Mouse (Mus musculus): ENCODE measurements at regions not wholly inside any gene's neighbourhood (a gene's known extent, or its start where the extent isn't known, plus 50 kb on each side); places are given as distances from the start of the nearest gene placed in this dataset.

GRCm38 (mm10) chr14:106190721-106191120 is 84.7 kb downstream of the Trim52 start:
- 61% methylated on average over 4 of the region's 4 CpGs for WGBS (ENCODE audit: insufficient replicate concordance)
- Histone ChIP-seq H3K36me3 (ENCODE audit: control insufficient read depth, insufficient read depth) (no peaks in the 10 kb centered on the region), H3K27me3 (ENCODE audit: control insufficient read depth, insufficient read depth, low read depth, low read length) (no peaks in the 10 kb centered on the region), H3K4me2 (ENCODE audit: low read depth, low read length) (no peak overlapping the region), H3K9ac (ENCODE audit: low read depth, low read length) (no peak overlapping the region), H3K4me3 (ENCODE audit: low read depth, low read length) (no peak overlapping the region), H3K27ac (ENCODE audit: low read length) (no peak overlapping the region), H3K4me1 (ENCODE audit: control insufficient read depth, low read depth, low read length) (no peaks in the 10 kb centered on the region), H3K9me3 (replicated peaks; ENCODE audit: control insufficient read depth, low read length) (no peaks in the 10 kb centered on the region)
- ATAC-seq (ENCODE audit: low read depth): no peak

- H3K4me1 ChIP-seq (ENCODE audit: control insufficient read depth, low read depth, low read length): no peaks in the 10 kb centered on the region
- ATAC-seq (ENCODE audit: low read depth): no peak
- H3K36me3 ChIP-seq (ENCODE audit: control insufficient read depth, insufficient read depth): no peaks in the 10 kb centered on the region
- H3K9ac ChIP-seq (ENCODE audit: low read depth, low read length): no peak overlapping the region
- H3K27me3 ChIP-seq (ENCODE audit: control insufficient read depth, insufficient read depth, low read depth, low read length): no peaks in the 10 kb centered on the region
- WGBS (ENCODE audit: insufficient replicate concordance): 53% methylated on average over 2 of the region's 2 CpGs
- H3K9me3 ChIP-seq (replicated peaks; ENCODE audit: control insufficient read depth, low read length): no peaks in the 10 kb centered on the region
- H3K4me2 ChIP-seq (ENCODE audit: low read depth, low read length): no peak overlapping the region
- H3K27ac ChIP-seq (ENCODE audit: low read length): no peak overlapping the region
- H3K4me3 ChIP-seq (ENCODE audit: low read depth, low read length): no peak overlapping the region
These were observed 87.6 kb downstream of the Trim52 start for GRCm38 (mm10) chr14:106193583-106193982.

- no peak for ATAC-seq (ENCODE audit: low read depth)
- H3K4me3 ChIP-seq (ENCODE audit: low read depth, low read length): no peak overlapping the region
- H3K4me2 ChIP-seq (ENCODE audit: low read depth, low read length): no peak overlapping the region
- H3K9me3 ChIP-seq (replicated peaks; ENCODE audit: control insufficient read depth, low read length): no peaks in the 10 kb centered on the region
- H3K4me1 ChIP-seq (ENCODE audit: control insufficient read depth, low read depth, low read length): no peaks in the 10 kb centered on the region
- no peak overlapping the region for H3K9ac ChIP-seq (ENCODE audit: low read depth, low read length)
- 89% methylated on average over 1 of the region's 1 CpGs for WGBS (ENCODE audit: insufficient replicate concordance)
- H3K27me3 ChIP-seq (ENCODE audit: control insufficient read depth, insufficient read depth, low read depth, low read length): no peaks in the 10 kb centered on the region
- no peaks in the 10 kb centered on the region for H3K36me3 ChIP-seq (ENCODE audit: control insufficient read depth, insufficient read depth)
- no peak overlapping the region for H3K27ac ChIP-seq (ENCODE audit: low read length)
These were observed 88.1 kb downstream of the Trim52 start for GRCm38 (mm10) chr14:106194104-106194503.

GRCm38 (mm10) chr14:106197826-106198225 is 91.8 kb downstream of the Trim52 start:
- no peak overlapping the region for H3K9ac ChIP-seq (ENCODE audit: low read depth, low read length)
- H3K9me3 ChIP-seq (replicated peaks; ENCODE audit: control insufficient read depth, low read length): no peaks in the 10 kb centered on the region
- 63% methylated on average over 1 of the region's 1 CpGs for WGBS (ENCODE audit: insufficient replicate concordance)
- H3K27ac ChIP-seq (ENCODE audit: low read length): no peak overlapping the region
- no peak overlapping the region for H3K4me2 ChIP-seq (ENCODE audit: low read depth, low read length)
- no peak for ATAC-seq (ENCODE audit: low read depth)
- H3K4me1 ChIP-seq (ENCODE audit: control insufficient read depth, low read depth, low read length): no peaks in the 10 kb centered on the region
- no peaks in the 10 kb centered on the region for H3K36me3 ChIP-seq (ENCODE audit: control insufficient read depth, insufficient read depth)
- H3K27me3 ChIP-seq (ENCODE audit: control insufficient read depth, insufficient read depth, low read depth, low read length): no peaks in the 10 kb centered on the region
- H3K4me3 ChIP-seq (ENCODE audit: low read depth, low read length): no peak overlapping the region

GRCm38 (mm10) chr14:106199109-106199508 is 93.1 kb downstream of the Trim52 start:
- 33% methylated on average over 2 of the region's 2 CpGs for WGBS (ENCODE audit: insufficient replicate concordance)
- no peak overlapping the region for H3K4me2 ChIP-seq (ENCODE audit: low read depth, low read length)
- H3K4me3 ChIP-seq (ENCODE audit: low read depth, low read length): no peak overlapping the region
- no peaks in the 10 kb centered on the region for H3K9me3 ChIP-seq (replicated peaks; ENCODE audit: control insufficient read depth, low read length)
- peak; percentile 69 for ATAC-seq (ENCODE audit: low read depth)
- H3K27ac ChIP-seq (ENCODE audit: low read length): no peak overlapping the region
- no peaks in the 10 kb centered on the region for H3K36me3 ChIP-seq (ENCODE audit: control insufficient read depth, insufficient read depth)
- no peaks in the 10 kb centered on the region for H3K4me1 ChIP-seq (ENCODE audit: control insufficient read depth, low read depth, low read length)
- H3K27me3 ChIP-seq (ENCODE audit: control insufficient read depth, insufficient read depth, low read depth, low read length): no peaks in the 10 kb centered on the region
- H3K9ac ChIP-seq (ENCODE audit: low read depth, low read length): no peak overlapping the region

- no peak overlapping the region for H3K4me3 ChIP-seq (ENCODE audit: low read depth, low read length)
- H3K27me3 ChIP-seq (ENCODE audit: control insufficient read depth, insufficient read depth, low read depth, low read length): no peaks in the 10 kb centered on the region
- 41% methylated on average over 1 of the region's 1 CpGs for WGBS (ENCODE audit: insufficient replicate concordance)
- no peak overlapping the region for H3K9ac ChIP-seq (ENCODE audit: low read depth, low read length)
- no peak overlapping the region for H3K4me2 ChIP-seq (ENCODE audit: low read depth, low read length)
- no peaks in the 10 kb centered on the region for H3K4me1 ChIP-seq (ENCODE audit: control insufficient read depth, low read depth, low read length)
- H3K27ac ChIP-seq (ENCODE audit: low read length): no peak overlapping the region
- no peaks in the 10 kb centered on the region for H3K36me3 ChIP-seq (ENCODE audit: control insufficient read depth, insufficient read depth)
- ATAC-seq (ENCODE audit: low read depth): no peak
- no peaks in the 10 kb centered on the region for H3K9me3 ChIP-seq (replicated peaks; ENCODE audit: control insufficient read depth, low read length)
These were observed 93.7 kb downstream of the Trim52 start for GRCm38 (mm10) chr14:106199536-106200319.

GRCm38 (mm10) chr14:106211062-106211461 is 105.1 kb downstream of the Trim52 start:
- no peak for ATAC-seq (ENCODE audit: low read depth)
- Histone ChIP-seq H3K4me1 (ENCODE audit: control insufficient read depth, low read depth, low read length) (no peaks in the 10 kb centered on the region), H3K36me3 (ENCODE audit: control insufficient read depth, insufficient read depth) (no peaks in the 10 kb centered on the region), H3K9ac (ENCODE audit: low read depth, low read length) (no peak overlapping the region), H3K4me3 (ENCODE audit: low read depth, low read length) (no peak overlapping the region), H3K4me2 (ENCODE audit: low read depth, low read length) (no peak overlapping the region), H3K27ac (ENCODE audit: low read length) (no peak overlapping the region), H3K9me3 (replicated peaks; ENCODE audit: control insufficient read depth, low read length) (no peaks in the 10 kb centered on the region), H3K27me3 (ENCODE audit: control insufficient read depth, insufficient read depth, low read depth, low read length) (no peaks in the 10 kb centered on the region)
- 37% methylated on average over 2 of the region's 2 CpGs for WGBS (ENCODE audit: insufficient replicate concordance)

GRCm38 (mm10) chr14:106217681-106218080 is 111.7 kb downstream of the Trim52 start:
- Histone ChIP-seq H3K4me1 (ENCODE audit: control insufficient read depth, low read depth, low read length) (no peaks in the 10 kb centered on the region), H3K9me3 (replicated peaks; ENCODE audit: control insufficient read depth, low read length) (no peaks in the 10 kb centered on the region), H3K27ac (ENCODE audit: low read length) (no peak overlapping the region), H3K4me3 (ENCODE audit: low read depth, low read length) (no peak overlapping the region), H3K9ac (ENCODE audit: low read depth, low read length) (no peak overlapping the region), H3K36me3 (ENCODE audit: control insufficient read depth, insufficient read depth) (no peaks in the 10 kb centered on the region), H3K27me3 (ENCODE audit: control insufficient read depth, insufficient read depth, low read depth, low read length) (no peaks in the 10 kb centered on the region), H3K4me2 (ENCODE audit: low read depth, low read length) (no peak overlapping the region)
- ATAC-seq (ENCODE audit: low read depth): no peak
- WGBS (ENCODE audit: insufficient replicate concordance): 66% methylated on average over 3 of the region's 3 CpGs

- no peak for ATAC-seq (ENCODE audit: low read depth)
- no peaks in the 10 kb centered on the region for H3K27me3 ChIP-seq (ENCODE audit: control insufficient read depth, insufficient read depth, low read depth, low read length)
- WGBS (ENCODE audit: insufficient replicate concordance): 49% methylated on average over 5 of the region's 5 CpGs
- no peak overlapping the region for H3K4me3 ChIP-seq (ENCODE audit: low read depth, low read length)
- H3K9me3 ChIP-seq (replicated peaks; ENCODE audit: control insufficient read depth, low read length): no peaks in the 10 kb centered on the region
- H3K4me1 ChIP-seq (ENCODE audit: control insufficient read depth, low read depth, low read length): no peaks in the 10 kb centered on the region
- no peak overlapping the region for H3K4me2 ChIP-seq (ENCODE audit: low read depth, low read length)
- H3K27ac ChIP-seq (ENCODE audit: low read length): no peak overlapping the region
- H3K9ac ChIP-seq (ENCODE audit: low read depth, low read length): no peak overlapping the region
- no peaks in the 10 kb centered on the region for H3K36me3 ChIP-seq (ENCODE audit: control insufficient read depth, insufficient read depth)
These were observed 113.3 kb downstream of the Trim52 start for GRCm38 (mm10) chr14:106219293-106219797.

All from liver, embryonic 16.5 days (tissue).